Mouse (Mus musculus) liver, adult 2 months (tissue): Measurements from ENCODE around the gene Arhgef1.

Source experiments
- CTCF ChIP-seq: fragments of 200-500 bp; IDR thresholded peaks from 2 replicates; pipeline ENCODE4 v1.5.1; 2011; ENCODE audit warnings: low read depth, low read length, control low read depth
- POLR2A ChIP-seq: fragments of 200-500 bp; IDR thresholded peaks from 2 replicates; pipeline ENCODE4 v1.6.1; 2011; ENCODE audit warnings: low read length, control low read depth; ENCODE audit not compliant: insufficient read depth; ENCODE audit errors: extremely low read depth

- TF ChIP-seq CTCF (no peak), POLR2A (no peak)
Observed at GRCm38 (mm10) chr7:24864156-24864555, 38.6 kb upstream of the Arhgef1 start.
